Mouse (Mus musculus) erythroblast, embryonic 14.5 days (primary cell): ENCODE results near the gene Arxes1.

Source experiments
- GATA1 ChIP-seq: IDR thresholded peaks from 2 replicates; pipeline ENCODE4 v1.6.1; 2012; ENCODE audit warnings: low read length, inconsistent platforms, mixed read lengths
- TAL1 ChIP-seq: IDR thresholded peaks from 3 replicates; pipeline ENCODE4 v1.6.1; 2012; ENCODE audit warnings: low read length, inconsistent platforms, mixed read lengths

DNA sequence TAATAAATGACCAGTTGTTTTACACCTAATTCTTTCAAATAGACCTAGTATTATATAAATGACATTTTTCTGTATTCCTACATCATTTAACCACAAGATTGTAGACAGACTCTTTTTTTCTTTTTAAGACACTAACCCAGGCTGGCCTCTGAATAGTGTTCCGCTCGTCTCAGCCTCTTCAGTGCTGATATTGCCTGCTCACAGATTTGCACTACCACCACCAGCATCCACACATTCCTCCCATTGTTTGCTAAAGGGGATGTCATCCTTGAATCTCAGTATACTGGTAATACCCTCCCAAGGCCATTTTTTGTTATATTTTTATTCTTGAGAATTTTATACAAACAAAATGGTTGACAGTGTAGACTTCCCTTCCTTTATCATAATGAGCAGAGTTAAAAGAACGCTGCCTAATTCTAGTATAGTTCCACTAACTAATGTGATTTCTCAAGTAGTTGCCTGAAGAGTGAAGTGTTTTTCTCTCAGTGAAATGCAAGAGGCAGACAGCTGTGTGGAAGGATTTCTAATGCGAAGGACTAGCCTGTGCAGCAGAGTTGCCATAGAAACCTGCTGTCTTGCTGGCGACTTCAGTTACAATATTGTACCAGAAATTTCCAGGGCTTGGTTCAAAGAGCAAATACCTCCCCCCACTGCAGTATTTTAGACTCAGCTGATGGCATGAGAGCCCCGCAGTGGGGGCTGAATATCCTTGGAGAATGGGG is 48.5 kb upstream of the Arxes1 start:
- TF ChIP-seq GATA1 (no peak), TAL1 (no peak)
